Mouse (Mus musculus) stomach, embryonic 15.5 days (tissue): ENCODE results near the gene 9430097D07Rik. TPM values are rescaled to one million over a fixed set of nuclear protein-coding genes. Genes with fewer than 3 reads are reported as not detected.
A peak's percentile ranks its signal among the peaks of the same experiment; 100 is the strongest.

Experiments
- ATAC-seq: fragments of 200-750 bp; cut with Nextera tagmentation; 2 replicates; pipeline ENCODE4 v1.8.0; 2017; ENCODE audit warnings: low read depth, moderate number of reproducible peaks, moderate TSS enrichment; ENCODE audit not compliant: insufficient read depth, low FRiP score
- H3K27ac ChIP-seq: fragments of 300-500 bp; sonication (generic); 2 replicates; pipeline ENCODE4 v1.5.1; 2015; ENCODE audit warnings: mild to moderate bottlenecking, inconsistent platforms
- H3K27me3 ChIP-seq: fragments of 300-500 bp; sonication (generic); replicated peaks from 2 replicates; pipeline ENCODE4 v1.6.1; 2015; ENCODE audit warnings: inconsistent platforms
- H3K36me3 ChIP-seq: fragments of 300-500 bp; sonication (generic); 2 replicates; pipeline ENCODE4 v1.6.1; 2015; ENCODE audit warnings: inconsistent platforms
- H3K4me1 ChIP-seq: fragments of 300-500 bp; sonication (generic); 2 replicates; pipeline ENCODE4 v1.6.1; 2015; ENCODE audit warnings: inconsistent platforms
- H3K4me2 ChIP-seq: fragments of 300-500 bp; sonication (generic); 2 replicates; pipeline ENCODE4 v1.6.1; 2015; ENCODE audit warnings: mild to moderate bottlenecking, inconsistent platforms
- H3K4me3 ChIP-seq: fragments of 300-500 bp; sonication (generic); replicated peaks from 2 replicates; pipeline ENCODE4 v1.5.1; 2015; ENCODE audit warnings: inconsistent platforms
- H3K9ac ChIP-seq: fragments of 300-500 bp; sonication (generic); 2 replicates; pipeline ENCODE4 v1.6.1; 2015; ENCODE audit warnings: inconsistent platforms
- H3K9me3 ChIP-seq: fragments of 300-500 bp; sonication (generic); 2 replicates; pipeline ENCODE4 v1.6.1; 2016; ENCODE audit warnings: inconsistent platforms
- WGBS: fragments of 180-500 bp; shearing (Covaris S2); methylation state at CpG from one replicate; pipeline ENCODE4 v1.1.7; 2015; 5-methylcytosine and 5-hydroxymethylcytosine counted together
- polyA plus RNA-seq: library from polyadenylated mRNA; unstranded; fragments of >200 nt; fragmentation: Nextera tagmentation; extraction: Ambion mirVana; gene quantifications from 2 replicates; pipeline ENCODE4 v1.2.1, GENCODE M21; 2015

9430097D07Rik gene
- polyA plus RNA-seq, 1 experiment from 2014 or later: 0.12 TPM

DNA sequence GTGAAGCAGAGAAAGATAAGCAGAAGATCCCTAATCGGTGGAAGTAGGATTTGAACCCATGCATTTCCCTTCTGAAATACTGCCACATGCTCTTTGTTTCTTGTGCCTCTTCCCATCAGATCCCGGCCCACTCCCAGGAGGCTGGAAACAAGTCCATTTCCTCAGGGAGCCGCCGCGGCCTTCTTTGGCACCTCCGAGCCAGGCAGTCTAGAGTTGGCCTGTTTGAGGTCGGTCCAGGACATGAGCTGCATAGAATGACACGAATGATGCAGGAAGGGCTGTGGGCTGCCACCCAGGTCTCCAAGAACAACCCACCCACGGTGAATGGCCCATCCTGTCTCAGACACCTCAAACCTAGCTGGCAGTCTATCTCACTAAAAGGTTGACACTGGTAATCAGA lies 1.0 kb upstream of the 9430097D07Rik start:
- no peak overlapping the region for H3K9ac ChIP-seq
- peaks cover 10% of the 10 kb centered on the region for H3K27me3 ChIP-seq
- peaks cover 6% of the 10 kb centered on the region; the same call in 1 of the 2 replicates for H3K36me3 ChIP-seq
- peaks cover 22% of the 10 kb centered on the region for H3K4me1 ChIP-seq
- no peak overlapping the region for H3K4me2 ChIP-seq
- H3K27ac ChIP-seq: no peak overlapping the region
- H3K4me3 ChIP-seq: no peak overlapping the region
- WGBS: 86% methylated on average over 9 of the region's 9 CpGs
- ATAC-seq: no peak
- no peaks in the 10 kb centered on the region for H3K9me3 ChIP-seq

DNA sequence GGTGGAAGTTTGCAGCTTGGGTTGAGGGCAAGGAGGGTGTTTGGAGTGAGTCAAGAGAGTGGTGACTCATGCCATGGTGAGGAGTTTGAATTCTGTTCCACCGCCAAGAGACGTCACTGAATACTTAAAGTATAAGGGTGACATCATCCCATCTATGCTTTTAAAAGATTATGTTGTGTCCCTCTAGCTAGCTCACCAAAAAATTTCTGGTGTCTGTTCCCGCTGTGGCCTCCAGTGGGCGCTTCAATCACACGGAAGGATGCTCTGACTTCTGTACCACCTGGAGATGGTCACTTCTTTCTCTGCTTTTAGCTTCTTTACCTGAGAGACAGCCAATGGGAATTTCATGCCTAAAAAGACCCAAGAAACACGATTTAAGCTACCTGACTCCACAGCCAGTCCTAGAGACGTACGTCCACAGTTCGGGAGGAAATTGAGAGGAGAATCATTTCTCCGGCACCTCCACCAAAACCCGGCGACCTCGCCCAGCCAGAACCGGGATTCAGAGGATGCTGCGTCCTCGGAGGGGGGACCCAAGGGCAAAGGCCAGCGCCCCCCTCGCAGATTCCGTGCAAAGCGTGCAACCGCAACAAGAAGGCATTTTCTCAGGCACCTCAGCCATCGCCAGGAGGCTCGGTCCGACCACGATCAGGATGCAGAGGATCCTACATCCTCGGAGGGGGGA lies 441 bp downstream of the 9430097D07Rik start:
- no peak overlapping the region for H3K27ac ChIP-seq
- H3K4me3 ChIP-seq: peak overlapping the region; percentile 33
- H3K9me3 ChIP-seq: no peaks in the 10 kb centered on the region
- H3K4me1 ChIP-seq: peaks cover 24% of the 10 kb centered on the region
- H3K9ac ChIP-seq: peak overlapping the region; percentile 16; the same call in 1 of the 2 replicates
- peaks cover 6% of the 10 kb centered on the region; the same call in 1 of the 2 replicates for H3K36me3 ChIP-seq
- no peak for ATAC-seq
- under 1% methylated on average over 26 of the region's 26 CpGs for WGBS
- peaks cover 10% of the 10 kb centered on the region; the same call in 1 of the 2 replicates for H3K27me3 ChIP-seq
- H3K4me2 ChIP-seq: peak overlapping the region; percentile 81

DNA sequence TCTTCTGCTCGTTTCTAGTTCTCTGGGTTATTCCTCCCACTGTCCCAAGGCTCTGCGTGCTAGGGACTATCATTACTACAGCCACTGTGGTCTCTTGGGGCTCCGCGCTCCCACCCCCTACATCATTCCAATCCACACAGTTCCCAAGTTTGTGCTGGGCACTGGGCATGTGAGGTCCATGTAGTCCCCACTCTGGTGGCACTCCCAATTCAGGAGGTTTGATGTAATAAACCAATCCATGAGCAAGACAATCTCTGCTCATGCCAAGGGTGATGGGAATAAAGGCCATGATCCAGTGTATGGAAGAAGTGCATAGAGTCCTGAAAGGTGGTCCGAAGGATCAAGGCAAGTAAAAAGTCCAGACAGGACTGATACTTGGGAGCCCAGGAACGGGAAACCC lies 987 bp downstream of the 9430097D07Rik start, which contains the start of gene Pip5kl1:
TSS of gene Pip5kl1 (plus strand) at position 301 of the 400 bp plus-strand sequence.
- no peak for ATAC-seq
- H3K9me3 ChIP-seq: no peaks in the 10 kb centered on the region
- H3K9ac ChIP-seq: peak within 1 kb of the TSS; percentile 16; the same call in 1 of the 2 replicates

DNA sequence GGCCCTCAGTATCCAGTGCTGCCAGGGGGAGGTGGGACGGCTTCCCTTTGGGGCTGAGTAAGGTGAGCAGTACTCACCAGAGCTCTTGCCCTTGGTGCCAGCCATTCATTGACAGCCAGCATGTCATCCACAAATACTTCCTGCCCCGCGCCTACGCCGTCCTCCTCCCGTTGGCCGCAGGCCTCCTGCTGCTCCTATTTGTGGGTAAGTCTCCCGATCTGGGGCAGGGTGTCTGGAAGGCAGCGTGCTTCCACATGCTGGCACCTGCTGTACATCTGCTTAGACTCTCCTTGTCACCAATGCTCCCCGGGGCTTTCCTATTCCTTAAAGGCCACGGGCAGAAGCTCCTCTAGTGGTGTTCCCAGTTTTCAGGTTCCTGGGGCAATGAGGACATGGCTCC lies 3.3 kb downstream of the 9430097D07Rik start:
- Histone ChIP-seq H3K27ac (no peak overlapping the region), H3K9me3 (no peaks in the 10 kb centered on the region), H3K4me2 (peak overlapping the region; percentile 86), H3K4me1 (peaks cover 22% of the 10 kb centered on the region), H3K4me3 (0 out of 2 replicates have a peak overlapping the region, but pooled peaks have one; percentile 85), H3K9ac (no peak overlapping the region), H3K36me3 (peaks cover 21% of the 10 kb centered on the region), H3K27me3 (peaks cover 4% of the 10 kb centered on the region; the same call in 1 of the 2 replicates)
- 89% methylated on average over 11 of the region's 11 CpGs for WGBS
- no peak for ATAC-seq

More for the DNA sequence above, 987 bp downstream of the 9430097D07Rik start, which contains the start of gene Pip5kl1:
- peaks cover 24% of the 10 kb centered on the region for H3K4me1 ChIP-seq
- H3K4me2 ChIP-seq: peak within 1 kb of the TSS; percentile 81
- peak within 1 kb of the TSS; percentile 33 for H3K4me3 ChIP-seq
- peaks cover 10% of the 10 kb centered on the region; the same call in 1 of the 2 replicates for H3K27me3 ChIP-seq
- 71% methylated on average over 6 of the region's 6 CpGs for WGBS
- H3K36me3 ChIP-seq: peaks cover 6% of the 10 kb centered on the region; the same call in 1 of the 2 replicates
- no peak within 1 kb of the TSS for H3K27ac ChIP-seq

DNA sequence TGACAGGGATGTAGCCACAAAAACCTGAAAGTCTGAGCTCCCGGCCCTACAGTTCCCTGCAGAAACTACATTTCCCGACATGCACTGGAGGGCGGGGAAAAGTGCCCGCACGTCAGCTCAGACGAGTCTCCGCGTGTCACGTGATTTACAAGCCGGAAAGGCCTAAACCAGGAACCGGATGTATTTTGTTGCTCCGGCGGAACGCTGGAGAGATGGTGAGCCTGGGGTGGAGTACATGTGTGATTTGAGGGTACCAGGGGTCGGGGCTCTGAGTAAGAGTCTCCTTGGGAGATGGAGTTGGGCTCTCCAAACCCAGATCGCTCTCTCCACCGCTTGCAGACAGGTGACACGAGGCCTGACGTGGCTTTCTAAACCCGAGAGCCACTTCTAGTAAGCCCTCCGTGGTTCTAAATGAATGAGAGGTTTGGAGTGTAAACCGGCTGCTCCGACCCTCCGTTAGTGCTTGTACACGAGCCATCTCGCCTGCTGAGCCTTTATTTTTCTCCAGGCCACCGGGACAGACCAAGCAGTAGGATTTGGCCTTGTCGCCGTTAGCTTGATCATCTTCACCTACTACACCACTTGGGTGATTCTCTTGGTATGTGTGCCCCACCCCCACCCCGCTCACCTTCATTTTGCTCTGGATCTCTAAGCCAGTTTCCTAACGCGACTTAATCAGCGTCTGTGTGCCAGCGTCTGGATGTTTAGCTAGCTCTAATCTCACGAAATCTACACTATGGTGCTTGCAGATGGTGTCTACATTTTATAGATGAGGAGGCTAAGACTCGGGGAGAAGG lies 4.6 kb downstream of the 9430097D07Rik start, which contains the start of gene Dpm2:
TSS of gene Dpm2 (plus strand) at position 161 of the 797 bp plus-strand sequence.
- Histone ChIP-seq H3K4me1 (peaks cover 22% of the 10 kb centered on the region), H3K4me2 (peak within 1 kb of the TSS; percentile 86), H3K27me3 (peaks cover 4% of the 10 kb centered on the region; the same call in 1 of the 2 replicates), H3K9me3 (no peaks in the 10 kb centered on the region), H3K4me3 (peak within 1 kb of the TSS; percentile 85), H3K9ac (peak within 1 kb of the TSS; percentile 81), H3K27ac (peak within 1 kb of the TSS; percentile 57; the same call in 1 of the 2 replicates), H3K36me3 (peaks cover 27% of the 10 kb centered on the region)
- 1% methylated on average over 36 of the region's 36 CpGs for WGBS
- ATAC-seq: peak; percentile 82

DNA sequence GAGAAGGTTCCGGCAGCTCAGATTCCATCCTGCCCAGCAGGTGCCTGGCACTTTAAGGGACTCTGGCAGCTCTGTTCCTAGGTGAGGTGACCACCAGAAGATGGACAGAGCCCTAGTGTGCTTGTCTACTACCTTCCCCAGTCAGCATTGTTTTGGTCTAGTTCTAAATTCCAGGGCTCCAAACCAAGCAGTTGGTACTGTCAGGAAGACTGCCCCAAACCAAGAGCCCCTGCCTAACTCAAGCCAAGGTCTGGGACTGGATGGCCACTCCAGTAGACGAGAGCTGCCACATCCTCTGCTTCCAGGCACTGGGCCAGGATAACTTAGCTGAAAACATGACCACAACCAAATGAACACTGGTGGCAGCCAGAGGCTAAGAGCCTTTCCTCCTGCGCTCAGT lies 6.5 kb downstream of the 9430097D07Rik start:
- 89% methylated on average over 3 of the region's 3 CpGs for WGBS
- Histone ChIP-seq H3K4me1 (peaks cover 14% of the 10 kb centered on the region), H3K36me3 (peaks cover 43% of the 10 kb centered on the region), H3K9me3 (no peaks in the 10 kb centered on the region), H3K4me3 (no peak overlapping the region), H3K27ac (no peak overlapping the region), H3K9ac (no peak overlapping the region), H3K27me3 (no peaks in the 10 kb centered on the region), H3K4me2 (no peak overlapping the region)
- ATAC-seq: no peak

DNA sequence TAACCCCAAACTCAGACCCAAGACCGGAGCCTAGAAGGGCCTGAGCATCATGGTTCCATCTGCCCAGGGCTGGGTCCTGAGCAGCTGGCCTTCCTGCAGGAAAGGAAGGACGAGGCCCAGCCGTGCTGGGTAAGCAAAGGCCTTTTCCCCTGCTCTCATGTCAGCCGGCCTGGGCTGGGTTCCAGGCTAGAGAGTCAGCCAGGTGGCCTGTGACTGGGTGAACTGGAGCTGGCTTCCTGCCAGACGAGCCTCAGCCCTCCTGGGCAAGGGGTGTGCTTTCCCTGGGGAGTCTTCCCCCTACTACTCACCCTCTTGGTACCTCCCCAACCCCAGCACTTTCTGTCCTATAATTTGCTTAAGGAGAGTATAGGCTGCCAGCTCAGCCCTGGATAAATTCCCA lies 7.3 kb downstream of the 9430097D07Rik start:
- Histone ChIP-seq H3K27ac (no peak overlapping the region), H3K4me1 (peaks cover 14% of the 10 kb centered on the region), H3K4me3 (no peak overlapping the region), H3K4me2 (no peak overlapping the region), H3K36me3 (peaks cover 48% of the 10 kb centered on the region), H3K9ac (no peak overlapping the region), H3K9me3 (no peaks in the 10 kb centered on the region), H3K27me3 (no peaks in the 10 kb centered on the region)
- no peak for ATAC-seq
- WGBS: 70% methylated on average over 5 of the region's 5 CpGs

DNA sequence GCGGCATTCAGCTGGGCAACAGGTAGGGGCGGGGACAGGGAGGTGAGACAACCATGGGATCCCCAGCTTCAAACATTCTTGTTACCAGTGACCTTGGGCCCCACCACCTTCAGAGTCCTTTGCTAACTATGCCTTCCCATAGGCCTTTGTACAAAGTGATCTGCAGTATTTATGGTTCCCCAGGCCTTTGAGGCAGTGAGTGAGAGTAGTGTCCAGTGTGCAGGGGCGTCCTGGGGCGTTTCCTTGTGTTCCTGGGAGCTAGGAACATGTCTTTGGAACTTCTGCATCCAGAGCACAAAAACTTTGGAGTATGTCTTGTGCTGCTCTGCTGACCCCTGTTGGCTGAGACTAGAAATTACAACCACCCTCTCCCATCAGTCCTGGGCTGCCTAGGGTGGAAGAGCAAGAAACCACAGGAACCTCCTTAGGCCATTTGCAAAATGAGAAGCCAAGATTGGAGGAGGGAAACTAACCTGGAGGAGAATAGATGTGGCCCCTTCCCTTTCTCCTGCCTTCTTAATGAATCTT lies 8.9 kb downstream of the 9430097D07Rik start:
- H3K4me2 ChIP-seq: no peak overlapping the region
- ATAC-seq: no peak
- H3K4me3 ChIP-seq: no peak overlapping the region
- H3K36me3 ChIP-seq: peaks cover 44% of the 10 kb centered on the region
- peaks cover 3% of the 10 kb centered on the region for H3K4me1 ChIP-seq
- H3K9me3 ChIP-seq: no peaks in the 10 kb centered on the region
- H3K27me3 ChIP-seq: no peaks in the 10 kb centered on the region
- 40% methylated on average over 4 of the region's 4 CpGs for WGBS
- H3K9ac ChIP-seq: no peak overlapping the region
- H3K27ac ChIP-seq: no peak overlapping the region

DNA sequence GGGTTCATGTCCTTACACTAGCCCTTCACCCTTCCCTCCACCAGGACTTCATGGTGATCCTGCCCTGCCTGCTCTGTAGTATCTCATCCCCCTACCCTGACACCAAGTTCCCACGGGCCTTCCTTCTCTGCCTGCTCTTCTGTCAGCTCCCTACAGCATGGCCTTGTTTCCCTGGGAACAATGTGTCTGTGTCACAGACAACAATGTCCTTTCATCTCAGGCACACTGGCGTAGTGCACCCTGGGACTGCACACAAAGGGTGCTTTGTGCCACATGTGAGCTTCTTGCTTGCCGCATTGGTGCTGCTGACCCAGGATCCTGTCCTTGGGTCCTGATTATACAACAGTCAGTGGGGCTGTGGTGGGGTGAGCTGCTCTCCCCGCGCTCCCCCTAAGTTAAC lies 15.9 kb downstream of the 9430097D07Rik start:
- Histone ChIP-seq H3K27ac (peak overlapping the region; percentile 40; the same call in 1 of the 2 replicates), H3K9me3 (no peaks in the 10 kb centered on the region), H3K4me1 (0 out of 2 replicates have a peak, but pooled peaks cover 7% of the 10 kb centered on the region), H3K9ac (no peak overlapping the region), H3K4me3 (no peak overlapping the region), H3K36me3 (peaks cover 27% of the 10 kb centered on the region), H3K4me2 (no peak overlapping the region), H3K27me3 (no peaks in the 10 kb centered on the region)
- WGBS: 70% methylated on average over 5 of the region's 5 CpGs
- ATAC-seq: peak; percentile 44; the same call in 1 of the 2 replicates

DNA sequence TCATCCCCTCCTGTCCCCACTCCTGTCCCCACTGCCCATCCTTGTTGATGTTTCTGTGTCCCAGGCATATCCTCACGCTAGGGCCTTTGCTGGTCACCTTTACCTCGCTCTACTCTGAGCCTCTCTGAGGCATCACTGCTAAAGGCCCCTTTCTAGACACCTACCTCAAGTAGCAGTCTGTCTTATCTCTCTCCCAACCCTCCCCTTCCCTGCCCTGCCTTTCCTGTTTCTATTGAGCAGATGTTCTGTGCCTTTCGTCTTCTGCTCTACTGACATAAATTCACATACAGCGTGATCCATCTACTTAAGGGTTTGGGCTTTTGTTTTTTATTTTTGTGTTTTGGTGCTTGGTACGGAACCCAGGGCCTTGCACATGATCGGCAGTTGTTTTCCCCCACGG lies 19.5 kb downstream of the 9430097D07Rik start:
- H3K9me3 ChIP-seq: no peaks in the 10 kb centered on the region
- H3K9ac ChIP-seq: no peak overlapping the region
- no peak for ATAC-seq
- H3K27ac ChIP-seq: peak overlapping the region; percentile 51; the same call in 1 of the 2 replicates
- no peaks in the 10 kb centered on the region for H3K27me3 ChIP-seq
- 76% methylated on average over 7 of the region's 7 CpGs for WGBS
- no peak overlapping the region for H3K4me2 ChIP-seq
- peaks cover 16% of the 10 kb centered on the region; the same call in 1 of the 2 replicates for H3K36me3 ChIP-seq
- 0 out of 2 replicates have a peak, but pooled peaks cover 7% of the 10 kb centered on the region for H3K4me1 ChIP-seq
- no peak overlapping the region for H3K4me3 ChIP-seq

DNA sequence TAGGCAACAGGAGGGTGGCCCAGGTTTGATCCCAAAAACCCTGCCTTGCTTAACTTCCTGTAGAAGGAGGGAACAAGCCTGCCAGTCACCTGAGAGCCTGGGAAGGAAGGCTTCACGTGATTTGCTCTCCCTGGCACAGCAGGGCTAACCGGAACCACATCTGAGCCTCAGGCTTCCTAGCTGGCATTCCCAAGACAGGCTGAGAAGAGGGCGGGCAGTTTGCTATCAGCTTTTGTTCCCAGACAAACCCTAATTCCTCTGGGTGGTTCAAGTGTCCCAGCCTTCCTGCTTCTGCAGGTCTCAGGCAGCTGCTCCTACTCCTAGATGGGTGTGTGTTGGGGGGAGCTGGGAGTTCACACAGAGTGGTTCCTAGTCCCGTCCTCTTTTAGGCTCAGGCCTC lies 20.0 kb downstream of the 9430097D07Rik start:
- H3K4me3 ChIP-seq: no peak overlapping the region
- H3K9ac ChIP-seq: no peak overlapping the region
- H3K27me3 ChIP-seq: no peaks in the 10 kb centered on the region
- no peak for ATAC-seq
- H3K36me3 ChIP-seq: peaks cover 16% of the 10 kb centered on the region; the same call in 1 of the 2 replicates
- H3K9me3 ChIP-seq: no peaks in the 10 kb centered on the region
- no peak overlapping the region for H3K4me2 ChIP-seq
- peaks cover 10% of the 10 kb centered on the region for H3K4me1 ChIP-seq
- WGBS: 41% methylated on average over 4 of the region's 4 CpGs
- H3K27ac ChIP-seq: peak overlapping the region; percentile 51; the same call in 1 of the 2 replicates
